Mouse (Mus musculus) heart, adult 18-20 months (tissue): Measurements from ENCODE around the gene Gins3. TPM values are rescaled to one million over a fixed set of nuclear protein-coding genes. Genes with fewer than 3 reads are reported as not detected.
A peak's percentile ranks its signal among the peaks of the same experiment; 100 is the strongest.
"Not testable (repeated sequence)": the region's sequence is repeated elsewhere in the genome, so short reads cannot be mapped to it uniquely, and the experiment has no call there.

Experiments used
- DNase-seq, 2 experiments: peaks; one replicate each; pipeline ENCODE4 v3.0.0; 2021 to 2022; ENCODE audit warnings: mixed read lengths in 1 of 2
- total RNA-seq, 2 experiments: library from RNA; stranded (reverse); gene quantifications; 2 replicates each; pipeline ENCODE4 v1.2.3; 2021

Gene Gins3
- total RNA-seq, 2 experiments from 2014 or later, result 0.97 to 1.2 TPM

DNA sequence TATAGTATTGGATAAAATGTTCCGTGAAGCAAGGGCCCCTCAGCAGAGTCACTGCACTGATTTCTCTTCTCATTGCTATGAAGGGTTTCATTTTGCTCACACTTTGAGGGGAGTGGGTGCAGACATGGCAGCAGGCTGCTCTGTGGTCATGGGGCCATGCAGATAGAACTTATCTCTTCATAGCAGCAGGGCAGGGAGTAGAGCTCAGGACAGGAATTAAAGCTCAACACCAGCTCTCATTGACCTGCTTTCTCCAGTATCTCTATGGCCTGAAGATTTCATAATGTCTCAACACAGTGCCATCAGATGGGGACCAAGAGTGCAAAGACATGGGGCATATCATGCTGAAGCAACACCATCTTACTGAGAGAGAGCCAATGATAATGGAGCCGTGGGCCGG lies 15.0 kb downstream of the Gins3 start:
- DNase-seq, result no peak

DNA sequence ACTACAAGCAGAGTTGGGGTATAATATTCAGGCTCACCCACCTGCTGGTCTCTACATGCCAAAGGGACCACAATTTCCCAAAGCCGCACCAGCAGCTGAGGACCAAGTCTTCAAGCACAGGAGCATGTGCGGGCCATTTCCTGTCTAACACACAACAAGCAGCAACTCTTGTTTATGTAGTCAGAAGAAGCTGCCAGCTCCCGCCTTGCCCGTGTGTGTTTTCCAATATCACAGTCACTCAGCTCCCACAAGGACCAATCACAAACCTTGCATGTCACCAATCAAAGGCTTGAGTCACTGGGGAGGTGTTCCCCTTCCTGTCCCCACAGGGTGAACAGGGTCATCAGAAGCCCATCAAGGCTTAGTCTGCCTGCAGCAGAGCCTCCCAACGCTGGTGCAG lies 20.1 kb downstream of the Gins3 start:
- DNase-seq, result no peak

DNA sequence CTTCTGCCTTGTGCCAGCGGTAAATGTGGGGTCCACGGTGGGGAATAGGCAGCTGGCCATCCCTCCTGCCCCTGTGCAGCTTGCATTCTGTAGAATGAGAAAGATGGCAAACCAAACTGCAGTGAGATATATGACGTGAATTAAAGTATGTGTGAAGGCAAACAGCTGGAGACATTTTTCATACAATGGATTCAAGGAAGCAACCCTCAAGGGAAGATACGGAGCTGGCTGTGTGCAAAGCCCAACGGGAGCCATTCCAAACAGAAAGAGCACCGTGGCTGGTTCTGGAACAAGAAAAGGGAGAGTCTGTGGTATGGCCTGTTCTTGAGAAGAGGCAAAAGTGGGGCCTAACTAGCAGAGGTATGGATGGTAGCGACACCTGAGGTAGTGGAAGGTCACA lies 22.6 kb downstream of the Gins3 start:
- no peak for DNase-seq

DNA sequence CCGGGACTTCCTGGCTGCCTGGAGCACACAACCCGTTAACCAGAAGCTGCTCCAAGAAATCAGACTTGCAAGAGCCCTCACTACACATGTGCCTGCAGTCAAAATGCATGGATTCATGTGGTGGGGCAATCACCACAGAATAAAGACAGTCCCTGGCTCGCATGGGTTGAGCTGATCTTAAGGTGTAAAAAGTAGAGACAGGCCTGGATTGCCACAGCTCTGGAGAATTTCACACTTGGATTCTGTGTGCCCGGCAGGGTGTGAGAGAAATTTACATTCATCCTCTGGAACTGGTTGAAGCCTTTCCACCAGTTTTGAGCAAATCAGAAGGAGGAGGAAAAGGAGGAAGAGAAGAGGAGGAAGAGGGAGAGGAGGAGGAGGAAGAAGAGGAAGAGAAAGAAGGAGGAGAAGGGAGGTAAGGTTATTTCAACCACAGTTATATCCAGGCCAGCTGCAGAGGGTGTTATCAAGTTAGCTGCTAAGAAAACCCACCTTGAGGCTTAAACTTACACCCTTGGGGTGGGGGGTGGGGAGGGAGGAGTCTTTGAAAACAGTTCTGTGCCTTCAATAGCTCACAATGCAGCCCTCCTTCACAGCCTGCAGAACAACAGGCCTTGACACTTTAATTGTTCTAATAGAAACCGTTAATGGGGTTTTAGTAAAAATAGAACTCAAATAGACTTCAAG lies 23.2 kb downstream of the Gins3 start:
- no peak for DNase-seq

DNA sequence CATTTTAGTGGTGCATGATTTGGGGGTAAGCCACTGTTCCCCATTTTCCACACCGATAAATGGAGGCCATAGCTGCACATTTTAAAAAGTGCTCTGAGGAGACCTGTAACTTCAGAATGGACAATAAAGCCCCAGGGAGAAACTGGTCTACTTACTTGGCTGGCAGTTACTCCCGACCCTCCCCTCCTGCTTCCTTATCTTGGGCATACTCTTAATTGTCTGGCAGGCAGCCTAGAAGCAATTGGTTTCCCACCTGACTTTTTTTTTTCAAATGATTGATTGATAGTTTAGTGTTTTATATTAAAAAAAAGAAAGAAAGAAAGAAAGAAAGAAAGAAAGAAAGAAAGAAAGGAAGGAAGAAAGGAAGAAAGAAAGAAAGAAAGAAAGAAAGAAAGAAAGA lies 24.3 kb downstream of the Gins3 start:
- no peak for DNase-seq

DNA sequence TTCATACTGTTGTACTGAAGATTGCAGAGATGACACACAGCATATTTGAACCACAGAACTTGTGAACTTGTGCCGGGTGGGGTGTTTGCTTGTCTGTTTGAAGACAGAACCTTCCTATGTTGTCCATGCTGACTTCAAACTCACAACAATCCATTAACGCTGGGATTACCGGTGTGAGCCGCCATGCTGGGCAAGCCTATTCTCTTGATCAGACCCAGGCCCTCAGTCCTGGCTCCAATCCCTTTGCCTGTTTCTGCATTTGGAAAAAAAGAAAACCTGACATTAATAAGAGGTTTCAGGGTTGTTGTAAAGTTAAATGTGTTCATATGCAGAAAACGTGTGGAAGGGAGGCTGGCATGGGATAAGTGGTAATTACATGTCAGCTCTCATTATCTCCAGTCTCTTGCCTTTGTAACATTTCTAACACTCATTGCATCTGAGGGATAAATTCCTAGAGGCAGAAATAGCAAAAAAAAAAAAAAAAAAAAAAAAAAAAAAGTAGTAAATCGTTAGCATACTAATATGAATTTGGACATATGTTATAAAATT lies 27.2 kb downstream of the Gins3 start:
- no peak for DNase-seq

DNA sequence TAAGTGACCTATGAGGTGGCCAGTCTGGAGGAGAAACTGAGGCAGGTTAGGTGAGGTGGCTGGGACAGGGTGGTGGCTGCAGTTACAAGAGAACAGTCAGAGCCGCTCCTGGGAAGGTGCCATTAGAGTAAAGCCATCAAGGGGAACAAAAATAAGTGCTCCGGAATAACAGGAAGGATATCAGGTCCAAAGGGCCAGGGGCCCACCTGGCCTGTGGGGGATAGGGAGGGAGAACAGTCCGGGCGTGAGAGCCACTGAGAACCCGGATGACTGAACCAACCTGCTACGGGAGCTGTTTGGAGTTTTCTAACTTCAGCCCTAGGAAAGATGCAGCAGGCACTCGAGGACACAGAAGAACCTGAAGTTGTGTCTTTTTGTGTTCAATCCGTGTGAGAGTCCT lies 27.8 kb downstream of the Gins3 start:
- no peak for DNase-seq

DNA sequence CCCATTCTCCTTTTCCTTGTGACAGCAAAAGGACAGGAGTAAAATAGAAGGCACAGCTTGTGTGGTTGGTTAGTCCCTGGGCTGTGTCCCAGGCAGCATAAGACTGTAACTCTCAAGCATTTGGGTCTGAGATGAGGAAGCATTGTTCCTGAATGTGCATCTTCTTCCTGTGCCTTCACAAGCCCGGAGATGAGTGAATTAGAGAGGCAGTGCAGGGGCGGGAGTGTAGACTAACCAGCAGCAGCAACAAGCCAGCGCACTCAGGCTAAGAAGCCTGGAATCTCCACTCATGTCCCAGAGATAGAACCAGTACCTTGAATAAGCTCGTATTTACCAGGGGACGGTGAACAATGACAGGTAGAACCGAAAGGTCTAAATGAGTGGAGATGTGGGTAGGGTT lies 28.3 kb downstream of the Gins3 start:
- DNase-seq, result no peak

DNA sequence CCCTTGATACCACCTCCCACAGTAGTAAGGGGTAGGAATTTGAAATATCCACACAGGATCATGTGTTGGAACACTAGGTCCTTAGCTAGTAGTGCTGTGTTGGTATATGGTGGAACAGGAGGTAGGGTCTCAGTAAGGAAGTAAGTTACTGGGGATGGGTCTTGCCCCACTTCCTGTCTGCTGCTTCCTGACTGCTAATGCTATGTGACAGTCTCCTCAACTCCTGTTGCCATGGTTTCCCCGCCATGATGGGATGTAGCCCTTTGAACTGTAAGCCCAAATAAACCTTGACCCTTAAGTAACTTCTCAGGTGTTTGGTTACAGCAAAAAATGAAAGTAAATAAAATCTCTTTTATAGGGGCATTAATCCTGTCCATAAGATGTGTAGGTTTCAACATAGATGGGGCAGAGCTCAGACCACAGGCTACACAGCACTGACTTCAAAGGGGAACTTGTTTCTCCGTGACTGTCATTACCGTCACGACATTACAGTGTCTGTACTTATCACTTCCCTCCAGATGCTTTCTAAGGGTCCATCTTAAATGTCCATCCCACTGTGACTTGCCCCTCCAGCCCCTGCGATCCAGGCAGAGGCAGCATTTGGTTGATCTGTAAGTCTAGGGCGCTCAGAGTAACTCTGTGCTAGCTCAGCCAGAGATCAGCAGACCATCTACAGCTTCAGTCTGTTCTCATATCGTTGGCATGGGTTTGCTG lies 29.8 kb downstream of the Gins3 start:
- DNase-seq, result no peak

DNA sequence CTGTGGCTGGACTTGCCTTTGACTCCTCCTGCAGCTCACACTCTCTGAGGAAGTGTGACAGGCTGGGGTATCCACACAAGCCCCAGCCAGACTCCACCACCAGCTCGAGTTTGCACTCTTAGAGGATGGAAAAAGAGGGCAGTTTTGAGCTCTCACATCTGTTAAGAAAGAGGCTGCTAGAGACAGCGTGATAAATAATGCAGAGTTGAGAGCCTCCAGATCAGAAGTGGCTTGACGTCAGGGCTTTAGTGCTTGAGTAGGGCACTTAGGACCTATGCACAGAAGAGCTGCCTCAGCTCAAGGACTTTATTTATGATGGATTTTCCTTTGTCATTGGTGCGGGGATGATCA lies 30.3 kb downstream of the Gins3 start:
- no peak for DNase-seq

DNA sequence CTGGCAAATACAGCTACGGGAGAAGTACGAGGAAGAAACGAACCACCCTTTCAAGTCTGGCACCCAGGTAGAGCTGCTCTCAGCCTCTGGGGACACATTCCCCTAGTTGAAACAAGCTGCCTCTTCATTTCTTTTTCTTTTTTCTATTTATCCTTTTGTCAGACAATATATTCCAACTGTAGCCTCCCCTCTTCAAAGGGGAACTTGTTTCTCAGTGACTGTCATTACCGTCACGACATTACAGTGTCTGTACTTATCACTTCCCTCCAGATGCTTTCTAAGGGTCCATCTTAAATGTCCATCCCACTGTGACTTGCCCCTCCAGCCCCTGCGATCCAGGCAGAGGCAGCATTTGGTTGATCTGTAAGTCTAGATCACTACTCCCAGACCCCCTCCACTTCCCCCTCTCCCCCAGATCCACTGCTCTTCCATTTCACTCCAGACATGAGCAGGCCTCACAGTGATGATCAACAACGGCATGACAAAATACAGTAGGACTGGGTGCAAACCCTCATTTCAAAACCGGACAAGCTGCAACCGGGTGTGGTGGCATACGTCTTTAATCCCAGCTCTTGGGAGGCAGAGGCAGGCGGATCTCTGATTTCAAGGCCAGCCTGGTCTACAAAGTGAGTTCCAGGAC lies 32.7 kb downstream of the Gins3 start:
- DNase-seq, result not testable (repeated sequence)

DNA sequence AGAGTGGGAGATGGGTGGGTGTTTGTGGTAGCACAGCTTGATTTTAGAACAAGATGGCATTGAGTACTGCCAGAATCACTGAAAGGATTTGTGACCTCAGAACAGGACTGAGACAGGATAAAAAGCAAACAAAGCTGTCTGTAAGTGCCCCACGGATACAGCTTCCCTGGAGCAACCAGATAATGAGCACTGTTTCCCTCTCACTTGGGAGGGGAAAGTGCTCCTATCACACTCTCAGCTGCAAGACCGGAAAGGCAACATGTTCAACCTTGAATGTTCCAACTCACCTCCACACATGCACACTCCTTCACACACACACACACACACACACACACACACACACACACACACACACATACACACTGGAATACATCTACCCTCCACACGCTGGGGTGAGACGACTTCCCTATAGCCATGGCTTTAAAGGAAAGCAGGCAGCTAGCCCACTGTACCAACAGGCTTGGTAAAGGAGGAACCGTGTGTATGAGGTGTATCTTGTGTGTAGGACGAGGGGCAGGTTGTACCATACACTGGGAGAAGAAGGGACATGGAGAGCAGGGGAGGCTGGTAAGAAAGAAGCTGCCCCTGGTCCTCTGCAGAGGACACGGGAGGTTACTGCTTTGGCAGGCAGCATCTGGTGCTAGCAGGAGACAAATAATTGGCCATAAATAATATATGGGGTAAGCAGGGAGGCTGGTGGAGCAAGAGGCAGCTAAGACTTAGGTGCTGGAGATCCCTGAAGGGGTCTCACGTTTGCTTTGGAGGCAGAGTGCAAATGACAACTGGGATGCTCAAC lies 35.1 kb downstream of the Gins3 start:
- DNase-seq, result no peak

DNA sequence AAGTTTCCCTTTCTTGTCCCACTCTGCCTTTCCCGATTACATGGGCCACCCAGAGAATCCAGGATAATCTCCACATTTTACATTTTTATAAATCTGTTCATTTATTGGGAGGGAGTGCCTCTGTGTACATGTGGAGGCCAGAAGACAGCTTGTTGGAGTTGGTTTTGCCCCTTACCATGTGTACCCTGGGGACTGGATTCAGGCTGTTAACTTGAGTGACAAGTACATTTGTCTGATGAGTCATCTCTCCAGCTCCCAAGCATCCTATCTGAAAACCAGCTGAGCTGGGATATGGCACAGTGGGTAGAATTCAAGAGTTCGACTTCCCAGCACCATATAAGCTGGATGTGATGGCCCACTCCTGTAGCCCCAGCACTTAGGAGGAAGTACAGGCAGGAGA lies 36.7 kb downstream of the Gins3 start:
- no peak for DNase-seq

DNA sequence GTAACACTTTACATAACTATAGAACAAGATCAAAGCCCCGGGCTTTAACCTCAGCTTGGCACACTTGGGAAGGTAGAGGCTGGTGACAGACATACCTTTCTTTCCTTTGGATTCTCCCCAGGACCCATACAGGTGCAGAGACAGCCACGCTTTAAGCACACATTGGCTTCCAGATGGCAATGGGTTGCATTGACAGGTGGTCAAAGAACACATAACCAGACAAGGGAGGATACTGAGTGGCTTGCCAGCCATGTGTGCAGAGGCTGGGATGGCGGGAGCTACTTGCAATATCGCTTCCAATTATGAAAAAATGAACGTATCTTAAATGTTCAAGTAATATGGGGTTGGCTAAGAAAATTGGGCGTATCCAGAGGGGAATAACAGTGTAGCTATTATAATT lies 38.6 kb downstream of the Gins3 start:
- DNase-seq, result no peak

DNA sequence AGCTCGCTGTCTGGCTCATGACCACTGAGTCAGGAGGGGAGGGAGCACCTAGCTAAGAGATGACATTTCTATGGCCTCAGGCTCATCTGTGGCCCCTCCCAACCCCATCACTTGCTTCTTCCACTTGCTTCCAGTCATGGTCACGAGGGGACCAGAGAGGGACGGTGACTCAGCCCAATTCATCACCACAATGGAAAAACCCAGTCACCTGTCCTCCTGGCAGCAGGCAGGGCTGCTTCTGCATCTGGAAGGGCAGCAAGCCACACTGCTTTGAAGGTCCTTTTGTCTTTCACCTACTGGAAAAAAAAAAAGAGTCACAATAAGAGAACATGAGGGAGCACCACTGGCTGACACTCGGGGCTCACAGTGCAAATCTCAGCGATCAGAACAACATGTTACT lies 39.6 kb downstream of the Gins3 start:
- no peak for DNase-seq

DNA sequence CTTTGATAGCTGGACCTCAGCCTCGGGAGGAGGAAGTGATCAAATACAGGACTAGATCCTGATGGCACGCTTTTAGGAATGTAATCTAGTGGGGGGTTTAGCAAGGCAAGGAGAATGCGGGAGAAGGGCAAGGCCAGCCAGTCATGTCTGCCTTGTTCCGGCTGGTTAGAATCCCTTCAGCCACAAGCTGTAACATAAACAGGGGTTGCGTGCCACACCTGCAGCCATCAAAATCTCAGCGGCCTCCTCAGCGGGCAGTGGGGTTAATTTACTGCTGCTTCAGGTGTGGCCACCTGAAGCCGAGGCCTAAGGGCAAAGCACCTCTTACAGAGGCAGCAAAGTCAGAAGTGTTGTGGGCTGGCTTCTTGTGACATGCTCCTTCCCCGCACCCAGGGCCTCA lies 43.4 kb downstream of the Gins3 start, which contains the start of gene Ndrg4:
TSS of gene Ndrg4 (plus strand) at position 350 of the 400 bp plus-strand sequence.
- DNase-seq, result no peak

DNA sequence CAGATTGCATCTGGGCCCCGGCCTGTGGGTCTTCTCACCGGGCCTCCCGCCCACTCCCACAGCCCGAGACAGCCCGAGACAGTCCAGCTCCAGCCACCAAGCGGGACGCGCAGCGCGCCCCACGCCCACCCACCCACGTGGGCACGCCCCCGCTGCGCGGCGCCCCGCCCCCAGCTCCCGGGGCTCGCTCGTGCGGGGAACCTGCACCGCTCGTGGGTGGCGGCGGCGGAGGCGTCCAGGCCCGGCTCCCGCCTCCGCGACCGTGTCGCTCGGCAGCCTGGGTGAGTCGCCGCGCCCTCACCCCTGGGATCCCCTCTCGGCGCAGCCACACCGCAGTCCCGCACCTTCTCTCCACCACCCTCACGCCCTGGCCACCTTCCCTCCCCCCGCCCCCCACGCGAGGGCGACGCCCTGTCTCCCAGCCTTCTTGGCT lies 44.4 kb downstream of the Gins3 start:
- DNase-seq, result no peak

DNA sequence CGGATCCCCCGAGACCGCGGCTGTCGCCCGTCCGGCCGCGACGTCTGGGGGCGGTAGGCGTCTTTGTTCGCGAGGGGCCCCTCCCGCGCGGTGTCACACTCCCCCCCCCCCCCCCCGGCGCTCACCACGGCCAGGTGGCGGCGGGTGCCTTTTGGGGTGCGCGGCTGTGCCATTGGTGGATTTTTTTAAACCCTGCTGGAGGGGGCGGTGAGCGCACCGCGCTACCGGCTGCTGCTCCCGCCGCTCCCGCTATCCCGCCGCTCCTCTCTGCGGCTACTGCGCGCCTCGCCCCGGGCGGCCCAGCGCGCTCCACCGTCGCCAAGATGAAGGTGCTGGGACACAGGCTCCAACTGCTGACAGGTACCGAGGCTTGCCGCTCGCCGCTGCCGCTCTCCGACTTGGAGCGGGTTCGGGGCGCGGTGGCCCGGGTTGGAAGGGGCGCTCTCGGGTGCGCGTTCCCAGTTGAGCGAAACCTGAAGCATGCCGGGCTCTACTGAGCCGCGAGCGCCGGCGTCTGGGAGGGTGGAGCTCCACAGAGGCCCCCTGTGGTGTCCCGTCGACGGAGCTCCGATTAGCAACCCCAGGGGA lies 44.9 kb downstream of the Gins3 start:
- no peak for DNase-seq

DNA sequence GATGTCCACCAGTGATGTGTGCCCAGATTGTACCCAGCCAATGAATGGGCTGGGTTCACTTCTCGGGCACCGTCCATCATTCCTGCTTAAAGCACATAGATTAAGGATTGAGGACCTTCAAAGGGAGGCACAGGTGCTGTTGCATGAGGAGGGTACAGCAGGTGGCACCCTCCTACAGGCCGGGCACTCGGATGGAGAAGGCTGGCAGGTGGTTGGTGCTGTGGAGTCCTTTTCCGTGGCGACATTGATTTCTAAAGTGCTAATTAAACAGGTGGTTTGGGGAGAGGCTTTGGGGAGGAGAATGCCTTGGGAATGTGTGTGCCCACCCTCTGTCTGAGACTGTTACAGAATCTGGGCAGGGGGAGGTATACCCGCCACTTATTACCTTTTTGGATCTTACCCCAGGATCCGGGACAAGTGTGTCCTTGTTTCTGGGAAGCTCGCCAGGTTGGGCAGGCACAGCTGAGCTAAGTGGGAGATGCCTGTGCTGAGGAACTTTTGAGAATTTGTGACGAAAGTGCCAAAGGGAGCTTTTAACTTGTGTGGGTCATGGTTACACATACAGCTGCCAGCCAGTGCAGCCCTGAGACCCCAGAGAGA lies 54.9 kb downstream of the Gins3 start:
- peak; percentile 32 to 54 for DNase-seq

DNA sequence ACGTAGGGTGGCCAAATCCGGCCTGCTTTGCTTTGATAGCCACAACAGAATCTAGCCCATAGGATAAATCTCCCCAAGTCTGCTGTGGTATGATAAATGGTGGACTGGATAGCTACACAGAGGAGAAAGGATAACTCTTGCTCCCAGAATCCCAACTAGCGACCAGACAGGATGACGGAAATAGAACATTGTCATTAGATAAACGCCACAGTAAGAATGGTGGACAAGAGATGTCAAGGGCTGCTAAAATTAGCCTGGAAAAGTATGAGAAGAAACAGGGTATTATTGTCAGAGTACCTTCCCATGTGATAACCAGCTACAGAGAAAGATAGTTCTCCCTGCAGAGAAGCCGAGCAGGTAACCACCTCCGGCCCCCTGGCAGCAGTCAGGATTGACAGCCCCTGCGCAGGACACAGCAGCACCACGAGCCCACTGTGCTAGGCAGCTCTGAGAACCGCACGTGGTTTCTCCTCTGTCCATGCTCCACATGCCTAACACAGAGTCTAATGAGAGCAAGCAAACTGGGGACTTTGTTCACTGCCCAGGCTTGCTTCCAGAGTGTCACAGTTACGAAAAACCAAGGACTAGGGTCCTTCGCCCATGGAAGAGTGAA lies 57.8 kb downstream of the Gins3 start:
- peak; percentile 16 to 38 for DNase-seq

DNA sequence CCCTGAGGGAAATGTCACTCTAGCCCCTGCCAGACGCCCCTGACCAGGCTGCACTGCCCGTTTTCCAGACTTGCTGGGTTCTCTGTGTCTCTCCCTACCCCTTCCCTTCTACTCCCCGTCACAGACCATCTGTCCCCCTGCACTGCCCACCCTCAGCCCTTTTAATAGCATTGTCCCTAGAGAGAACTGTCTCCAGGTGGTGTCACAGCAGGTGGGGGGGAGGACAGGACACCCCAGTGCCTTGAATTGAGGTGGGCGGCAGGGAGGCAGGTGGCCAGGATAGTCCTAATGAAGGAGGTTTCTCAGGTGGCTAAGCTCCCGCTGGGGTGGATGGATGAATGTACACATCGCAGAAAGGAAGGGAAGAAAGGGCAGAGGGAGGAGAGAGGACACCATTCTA lies 61.4 kb downstream of the Gins3 start:
- DNase-seq, result no peak
